Mouse (Mus musculus): ENCODE data around the gene Ddi2.

Gene Ddi2

GRCm38 (mm10) chr4:141694719-141695118 lies 28.5 kb downstream of the Ddi2 start:
- DNase-seq (ENCODE audit: low read depth, low spot score), result no peak

GRCm38 (mm10) chr4:141688505-141688904 lies 34.7 kb downstream of the Ddi2 start:
- DNase-seq (ENCODE audit: low read depth, low spot score), result no peak

- no peak for DNase-seq (ENCODE audit: low read depth, low spot score)
Observed at GRCm38 (mm10) chr4:141686525-141686924, 36.7 kb downstream of the Ddi2 start.

- DNase-seq (ENCODE audit: low read depth, low spot score), result no peak
Observed at GRCm38 (mm10) chr4:141686093-141686492, 37.1 kb downstream of the Ddi2 start.

GRCm38 (mm10) chr4:141685499-141685898 lies 37.7 kb downstream of the Ddi2 start, which contains the start of gene Rsc1a1:
Gene Rsc1a1, minus strand, starts transcription at chr4:141685599.
- no peak for DNase-seq (ENCODE audit: low read depth, low spot score)

- no peak for DNase-seq (ENCODE audit: low read depth, low spot score)
Observed at GRCm38 (mm10) chr4:141682706-141683230, 40.5 kb downstream of the Ddi2 start.

GRCm38 (mm10) chr4:141681767-141682166 lies 41.5 kb downstream of the Ddi2 start:
- no peak for DNase-seq (ENCODE audit: low read depth, low spot score)

- no peak for DNase-seq (ENCODE audit: low read depth, low spot score)
Observed at GRCm38 (mm10) chr4:141680892-141681291, 42.3 kb downstream of the Ddi2 start.

- no peak for DNase-seq (ENCODE audit: low read depth, low spot score)
Observed at GRCm38 (mm10) chr4:141679016-141679415, 44.2 kb downstream of the Ddi2 start.

- DNase-seq (ENCODE audit: low read depth, low spot score), result no peak
Observed at GRCm38 (mm10) chr4:141676462-141676979, 46.7 kb downstream of the Ddi2 start.

- no peak for DNase-seq (ENCODE audit: low read depth, low spot score)
Observed at GRCm38 (mm10) chr4:141672325-141672724, 50.9 kb downstream of the Ddi2 start.

- DNase-seq (ENCODE audit: low read depth, low spot score), result no peak
Observed at GRCm38 (mm10) chr4:141671389-141671788, 51.8 kb downstream of the Ddi2 start.

GRCm38 (mm10) chr4:141669898-141670712 lies 53.1 kb downstream of the Ddi2 start:
- no peak for DNase-seq (ENCODE audit: low read depth, low spot score)

- DNase-seq (ENCODE audit: low read depth, low spot score), result no peak
Observed at GRCm38 (mm10) chr4:141664799-141665198, 58.4 kb downstream of the Ddi2 start, which contains the start of gene Plekhm2. Gene Plekhm2, minus strand, starts transcription at chr4:141664899.

GRCm38 (mm10) chr4:141664011-141664745 lies 59.0 kb downstream of the Ddi2 start:
- peak; percentile 81 for DNase-seq (ENCODE audit: low read depth, low spot score)

- peak; percentile 23 for DNase-seq (ENCODE audit: low read depth, low spot score)
Observed at GRCm38 (mm10) chr4:141663122-141663931, 59.9 kb downstream of the Ddi2 start.

GRCm38 (mm10) chr4:141660884-141661283 lies 62.3 kb downstream of the Ddi2 start:
- DNase-seq (ENCODE audit: low read depth, low spot score), result no peak

GRCm38 (mm10) chr4:141659739-141660138 lies 63.5 kb downstream of the Ddi2 start:
- peak; percentile 31 for DNase-seq (ENCODE audit: low read depth, low spot score)

GRCm38 (mm10) chr4:141658846-141659484 lies 64.3 kb downstream of the Ddi2 start:
- DNase-seq (ENCODE audit: low read depth, low spot score), result no peak

GRCm38 (mm10) chr4:141656932-141657331 lies 66.3 kb downstream of the Ddi2 start:
- no peak for DNase-seq (ENCODE audit: low read depth, low spot score)

Data from CD4-positive, CD25-positive, alpha-beta regulatory T cell, adult 2 months (primary cell).